Mouse (Mus musculus): ENCODE measurements around the gene Cadm1.

Gene Cadm1

DNA sequence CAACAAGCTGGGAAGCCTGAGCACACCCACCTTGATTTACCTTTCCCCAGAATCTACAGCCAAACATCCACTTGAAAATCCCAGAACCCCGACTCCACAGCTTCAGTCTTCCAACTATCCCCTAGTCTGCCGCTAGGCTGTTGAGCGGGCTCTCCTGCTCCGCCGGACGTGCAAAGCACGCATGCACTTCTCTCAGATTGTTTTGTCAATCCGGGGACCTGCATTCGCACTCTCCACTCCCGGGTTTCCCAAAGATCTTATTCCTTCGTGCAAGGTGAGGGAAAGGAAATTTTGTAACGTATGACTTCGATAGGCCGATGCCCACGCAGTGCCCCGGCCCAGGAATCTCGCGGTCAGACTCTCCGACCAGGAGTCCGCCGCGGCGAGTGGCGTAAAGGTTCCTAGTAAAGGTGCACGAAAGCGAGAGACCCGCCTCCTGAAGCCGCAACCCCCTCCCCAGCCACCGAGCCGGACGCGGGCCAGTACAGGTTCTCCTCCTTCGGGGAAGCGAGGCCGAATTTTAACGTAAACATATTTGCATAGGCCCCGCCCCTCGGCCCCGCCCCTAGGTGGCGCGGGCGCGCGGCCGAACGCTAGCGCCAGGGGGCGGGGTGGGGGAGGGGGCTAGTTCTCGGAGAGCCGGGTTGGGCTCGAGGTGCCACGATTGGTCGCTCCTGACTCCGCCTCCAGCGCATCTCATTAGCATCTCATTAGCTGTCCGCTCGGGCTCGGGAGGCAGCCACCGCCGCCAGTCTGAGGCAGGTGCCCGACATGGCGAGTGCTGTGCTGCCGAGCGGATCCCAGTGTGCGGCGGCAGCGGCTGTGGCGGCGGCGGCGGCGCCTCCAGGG, at the start of gene Cadm1:
Gene Cadm1, plus strand, starts transcription at position 572 of the 849 bp plus-strand sequence.
- peak; percentile 98 for DNase-seq

DNA sequence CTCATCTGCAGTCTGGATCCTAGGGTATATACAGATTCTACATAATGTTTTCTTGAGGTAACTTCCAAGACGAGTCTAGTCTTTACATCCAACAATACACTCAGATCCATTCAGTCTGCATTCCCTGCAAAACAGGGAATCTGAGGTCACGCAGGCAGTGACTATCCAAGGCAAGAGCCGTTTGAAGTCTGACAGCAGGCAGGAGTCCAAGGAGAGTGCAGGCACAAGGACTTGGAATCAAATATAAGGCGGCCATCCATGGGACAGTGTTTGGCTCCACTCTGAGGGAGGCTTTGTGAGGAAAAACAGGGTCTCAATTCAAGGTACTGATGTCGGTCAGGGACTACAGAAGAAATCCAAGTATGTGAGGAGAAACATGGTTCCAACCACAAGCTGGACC, 45.5 kb upstream of the Cadm1 start:
- DNase-seq, result no peak

DNA sequence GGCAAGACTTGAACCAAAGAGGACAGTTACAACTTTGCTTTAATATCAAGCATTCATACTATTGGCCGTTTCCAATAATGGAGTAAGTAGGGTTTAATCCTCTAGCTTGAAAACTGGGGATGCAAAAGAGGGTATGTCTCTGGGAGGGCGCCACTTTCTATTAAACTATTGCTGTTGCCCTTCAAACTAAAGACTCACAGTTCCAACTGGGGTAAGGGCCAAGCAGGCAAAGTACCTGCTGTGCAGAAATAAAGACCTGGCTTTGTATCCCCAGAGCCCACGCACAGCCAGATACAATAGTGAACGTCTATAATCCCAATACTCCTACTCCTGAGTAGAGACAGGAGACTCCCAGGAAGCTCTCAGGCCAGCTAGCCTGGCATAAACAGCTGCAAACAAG, 44.8 kb upstream of the Cadm1 start:
- no peak for DNase-seq

DNA sequence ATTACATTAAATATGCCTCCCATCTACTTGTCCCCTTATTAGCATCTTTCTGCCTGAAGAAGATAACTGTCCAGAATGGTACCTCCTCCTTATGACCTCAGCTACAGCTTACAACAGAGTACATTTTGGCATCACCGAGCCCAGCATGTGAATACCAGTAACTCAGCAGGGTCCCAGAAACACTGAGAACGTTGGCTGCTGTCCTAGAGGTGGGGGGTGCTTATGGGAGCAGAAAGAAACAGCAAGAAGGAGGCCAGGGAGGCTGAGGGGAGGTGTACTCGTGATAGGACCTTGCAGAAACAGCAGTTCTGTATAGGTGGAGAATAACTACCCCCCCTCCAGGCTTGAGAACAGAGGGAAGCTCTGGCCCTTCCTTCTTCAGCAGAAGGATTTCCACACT, 30.2 kb upstream of the Cadm1 start:
- DNase-seq, result no peak

DNA sequence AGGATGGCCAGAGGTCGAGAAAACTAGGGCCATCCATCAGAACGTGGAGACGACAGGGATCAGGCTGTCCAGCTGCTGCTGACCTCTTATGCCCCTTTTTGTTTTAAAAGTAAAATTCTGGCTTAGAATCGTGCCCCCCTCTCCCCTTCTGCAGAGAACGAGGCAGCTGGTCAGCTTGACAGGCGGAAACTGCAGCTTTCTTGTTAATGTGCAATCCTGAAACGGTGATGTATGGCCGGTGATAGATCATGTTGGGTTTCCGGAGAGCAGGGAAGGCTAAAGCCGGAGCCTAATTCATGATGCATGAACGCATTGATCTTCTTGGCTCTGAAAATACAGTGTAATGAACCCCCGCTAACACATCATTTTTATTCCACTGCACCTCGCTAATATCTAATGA, 24.0 kb upstream of the Cadm1 start:
- no peak for DNase-seq

DNA sequence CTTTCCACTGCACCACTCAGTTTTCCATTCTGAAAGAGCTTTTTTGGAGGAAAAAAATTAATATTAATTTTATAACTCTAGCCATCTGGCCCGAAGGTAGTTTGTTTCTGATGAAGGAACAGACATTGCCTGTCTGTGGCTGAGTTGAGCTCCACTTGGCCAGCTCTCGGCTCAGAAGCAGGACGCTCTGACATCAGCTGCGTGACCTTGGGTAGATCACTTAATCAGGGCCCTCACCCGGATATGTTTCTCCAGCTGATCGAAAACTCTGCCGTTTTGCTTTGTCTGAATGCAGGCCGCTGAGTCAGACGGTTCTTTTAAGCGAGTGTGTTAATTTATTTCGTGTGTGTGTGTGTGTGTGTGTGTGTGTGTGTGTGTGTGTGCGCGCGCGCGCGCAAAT, 23.1 kb upstream of the Cadm1 start:
- DNase-seq, result no peak

DNA sequence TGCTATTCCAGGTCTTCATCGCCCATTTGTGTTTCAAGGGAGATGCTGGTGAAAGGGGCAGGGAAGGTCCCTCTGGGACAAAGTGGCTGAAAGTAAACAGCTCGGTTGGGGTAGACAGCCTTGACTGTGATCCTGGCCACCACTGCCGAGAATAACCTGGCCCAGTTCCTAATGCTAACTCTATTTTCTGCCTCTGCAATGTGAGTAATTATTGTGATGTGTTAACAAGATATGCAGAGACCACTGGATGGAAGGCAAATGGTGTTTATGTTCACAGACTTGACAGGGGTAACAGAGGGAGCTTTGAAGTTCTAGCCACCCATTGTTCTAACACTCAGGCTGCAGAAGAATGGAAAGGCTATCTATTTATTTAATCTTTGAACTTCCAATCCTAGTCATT, 21.9 kb upstream of the Cadm1 start:
- DNase-seq, result no peak

DNA sequence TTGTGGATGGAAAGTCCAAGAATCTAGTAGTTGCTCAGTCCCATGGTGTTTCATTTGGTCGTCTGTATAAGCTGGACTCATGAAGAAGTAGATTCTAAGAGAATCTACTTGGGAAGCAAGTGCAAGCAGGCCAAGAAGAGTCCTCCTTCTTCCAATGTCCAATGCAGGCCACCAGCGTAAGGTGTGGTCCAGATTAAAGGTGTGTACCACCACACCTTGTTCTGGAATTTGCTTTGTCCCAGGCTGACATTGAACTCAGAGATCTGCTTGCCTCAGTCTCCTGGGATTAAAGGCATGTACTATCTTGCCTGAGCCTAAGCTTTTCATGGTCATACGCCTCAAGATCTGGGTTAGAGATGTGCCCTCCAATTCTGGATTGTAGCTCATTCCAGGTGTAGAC, 17.5 kb upstream of the Cadm1 start:
- DNase-seq, result no peak

DNA sequence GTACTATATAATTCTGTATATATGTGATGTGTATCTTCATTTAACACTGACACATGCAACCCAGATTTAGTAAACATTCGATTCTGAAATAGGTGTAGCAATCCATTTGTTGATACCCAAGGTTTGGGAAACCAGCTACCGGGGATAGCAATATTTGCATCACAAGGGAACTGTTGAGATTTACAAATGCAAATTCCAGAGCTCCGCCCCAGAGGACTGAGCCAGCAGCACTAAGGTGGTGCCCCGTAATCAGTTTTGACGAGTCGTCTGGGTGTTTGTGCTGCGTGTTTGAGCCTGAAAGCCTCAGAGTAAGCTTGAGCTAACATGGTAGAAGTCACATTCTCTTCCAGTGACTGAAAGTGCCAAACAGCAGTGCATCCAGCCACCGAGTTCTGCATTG, 15.7 kb upstream of the Cadm1 start:
- no peak for DNase-seq

DNA sequence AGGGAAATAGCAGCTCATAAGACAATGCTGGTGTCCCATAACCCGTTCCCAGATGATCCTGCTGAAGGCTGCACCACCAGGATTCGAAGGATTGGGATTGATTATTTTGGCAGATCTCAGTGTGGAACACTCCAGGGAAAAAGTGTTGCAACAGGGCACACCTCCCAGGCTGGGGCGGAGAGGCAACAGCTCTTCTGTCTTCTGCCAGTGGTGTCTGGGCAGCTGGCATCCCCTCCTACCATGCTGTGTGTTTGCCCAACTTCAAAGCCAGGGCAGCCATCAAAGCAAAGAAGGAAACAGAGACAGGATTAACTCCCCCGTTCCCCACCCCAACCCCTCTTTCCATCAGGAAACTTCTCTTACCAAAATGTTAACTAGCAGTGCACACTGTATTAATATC, 13.7 kb upstream of the Cadm1 start:
- DNase-seq, result no peak

DNA sequence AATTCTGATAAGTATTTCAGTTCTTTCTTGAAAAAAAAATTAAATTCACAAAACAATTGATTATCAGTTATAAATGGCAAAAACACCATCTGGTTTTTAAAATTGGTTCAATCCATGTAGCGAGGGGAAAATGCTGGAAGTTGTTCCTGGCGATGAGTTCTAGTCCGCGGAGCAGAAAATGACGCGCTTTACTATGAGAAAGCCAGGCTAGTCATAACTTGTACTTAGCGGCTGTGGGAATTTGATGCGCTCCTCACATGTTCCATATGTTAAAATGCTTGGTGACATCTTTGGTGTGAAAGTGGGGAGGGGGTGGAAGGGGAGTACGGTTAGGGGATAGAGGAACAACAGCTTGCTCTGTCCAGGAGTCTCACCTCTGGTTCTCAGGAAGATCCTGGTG, 2.7 kb upstream of the Cadm1 start:
- no peak for DNase-seq

DNA sequence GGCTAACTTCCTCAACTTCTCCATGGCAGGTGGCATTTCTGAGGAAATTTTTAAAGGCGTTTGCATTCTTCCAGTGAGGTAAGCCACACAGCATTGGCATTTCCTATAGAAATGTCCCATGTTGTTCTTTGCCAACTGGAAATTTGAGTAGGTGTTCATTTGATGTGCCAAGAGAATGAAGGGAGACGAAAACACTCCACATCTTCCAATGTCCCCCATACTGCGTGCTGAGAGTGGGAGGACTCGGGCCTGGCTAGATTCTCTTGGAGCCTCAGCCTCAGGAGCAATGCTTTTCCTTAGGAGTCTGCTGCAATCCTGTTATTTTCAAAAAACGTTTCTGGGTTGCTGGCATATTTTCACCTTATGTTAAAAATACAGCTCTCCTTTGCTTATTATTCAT, 2.2 kb upstream of the Cadm1 start:
- DNase-seq, result peak; percentile 76

DNA sequence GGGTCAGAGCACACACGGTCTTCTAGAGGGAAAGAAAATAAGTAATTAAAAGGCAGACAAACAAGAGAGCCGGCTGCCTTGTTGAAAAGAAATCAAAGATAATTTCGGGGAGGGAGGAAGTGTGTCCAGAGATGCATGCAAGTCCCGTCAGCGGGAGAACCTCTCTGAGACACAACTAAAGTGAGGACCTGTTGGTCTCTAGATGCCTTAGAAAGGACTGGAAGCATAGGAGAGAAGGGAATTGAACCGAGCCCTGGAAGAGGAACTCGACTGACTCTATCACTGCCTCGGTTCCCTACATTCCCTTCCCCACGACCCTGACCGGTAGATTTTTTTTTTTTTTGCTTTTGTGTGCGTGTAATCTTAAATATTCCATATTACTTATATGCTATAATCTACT, 791 bp upstream of the Cadm1 start:
- no peak for DNase-seq

DNA sequence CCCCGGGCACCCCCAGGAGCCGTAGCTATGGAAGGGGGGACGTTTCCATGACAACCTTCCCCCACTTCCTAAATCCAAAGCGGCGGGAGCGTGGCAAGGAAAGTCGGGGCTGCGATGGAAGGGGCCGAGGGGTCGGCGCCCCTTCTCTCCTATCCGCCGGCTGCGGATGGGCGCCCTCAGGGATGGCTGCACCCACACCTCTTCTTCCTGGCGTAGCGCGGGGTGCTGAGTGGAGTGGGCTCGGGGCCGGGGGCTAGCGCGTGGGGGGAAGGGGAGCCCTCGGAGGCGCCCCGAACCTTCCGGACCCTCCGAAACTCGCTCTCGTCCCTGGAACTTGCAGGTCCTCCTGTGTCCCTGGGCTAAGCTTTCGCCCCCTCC, 560 bp downstream of the Cadm1 start:
- DNase-seq, result no peak

DNA sequence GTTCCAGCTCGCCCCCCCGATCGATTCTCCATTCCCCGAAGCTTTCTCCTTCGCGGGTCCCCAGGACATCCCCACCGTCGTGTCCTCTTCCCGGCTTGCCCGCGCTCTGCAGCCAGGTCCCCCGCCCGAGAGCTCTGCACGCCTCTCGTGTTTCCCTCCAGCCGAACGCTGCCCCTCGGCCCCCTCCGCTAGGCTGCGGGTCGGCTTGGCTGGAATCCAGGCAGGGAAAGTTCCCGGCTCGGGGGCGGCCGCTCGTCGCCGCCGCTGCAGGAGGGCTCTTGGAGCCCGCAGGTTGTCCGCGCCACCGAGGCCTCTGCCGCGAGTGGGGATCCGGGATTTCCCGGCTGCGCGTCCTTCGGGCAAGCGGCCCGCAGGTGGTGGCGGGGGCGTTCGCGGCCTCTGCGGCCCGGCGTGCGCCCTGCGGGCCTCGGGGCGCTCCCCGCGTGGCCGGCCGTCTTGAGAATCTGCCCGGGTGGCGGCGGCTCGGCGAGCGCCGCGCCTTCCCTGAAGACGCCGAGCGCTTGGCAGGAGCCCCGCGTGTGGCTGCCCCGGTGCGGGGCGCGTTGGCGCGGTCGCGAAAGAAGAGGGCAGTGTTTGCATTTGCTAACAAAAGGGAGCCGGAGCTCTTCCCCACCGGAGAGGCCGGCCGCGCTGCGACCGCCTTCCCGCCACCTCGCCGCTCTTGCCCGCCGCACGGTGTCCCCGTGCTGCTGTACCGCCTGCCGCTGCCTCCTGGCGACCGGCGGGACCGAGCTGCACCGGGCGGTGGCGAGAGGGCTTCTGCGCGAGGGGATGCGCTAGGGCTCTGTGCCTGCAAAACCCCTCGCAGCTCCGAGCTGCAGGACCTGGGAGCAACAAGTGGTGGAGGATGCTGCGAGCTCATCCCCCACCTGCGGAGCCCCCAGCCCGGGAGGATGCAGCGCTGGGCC, 1.2 kb downstream of the Cadm1 start:
- DNase-seq, result peak; percentile 65

DNA sequence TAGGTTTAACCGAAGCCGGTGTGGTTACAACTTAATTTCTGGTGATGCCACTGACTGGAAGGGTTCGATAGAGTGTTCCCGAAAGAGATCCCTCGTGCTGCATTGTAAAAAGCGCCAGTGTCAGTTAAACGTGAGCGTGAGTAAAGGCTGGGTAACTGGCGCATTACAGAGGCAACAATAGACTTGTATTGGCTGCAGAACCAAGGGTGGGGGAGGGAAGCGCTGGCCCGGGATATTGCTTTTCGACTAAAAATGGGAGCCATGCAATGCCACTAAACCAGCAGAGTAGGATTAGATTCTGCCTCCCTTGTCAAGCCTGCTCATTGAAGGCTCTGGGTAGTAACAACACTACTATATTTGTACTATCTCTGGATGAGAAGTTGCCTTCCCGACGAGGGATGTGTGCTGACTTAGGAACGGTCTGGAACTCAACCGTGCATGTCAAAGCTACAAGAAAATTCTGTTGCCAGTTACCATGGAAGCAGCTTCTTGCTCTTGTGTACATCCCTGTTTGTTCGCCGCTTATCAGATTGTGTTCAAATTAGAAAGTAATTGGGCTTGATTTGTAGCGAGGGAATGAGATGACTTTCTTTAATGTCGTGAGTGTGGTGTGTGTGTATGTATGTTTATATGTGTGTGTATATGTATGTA, 2.4 kb downstream of the Cadm1 start:
- DNase-seq, result peak; percentile 44

DNA sequence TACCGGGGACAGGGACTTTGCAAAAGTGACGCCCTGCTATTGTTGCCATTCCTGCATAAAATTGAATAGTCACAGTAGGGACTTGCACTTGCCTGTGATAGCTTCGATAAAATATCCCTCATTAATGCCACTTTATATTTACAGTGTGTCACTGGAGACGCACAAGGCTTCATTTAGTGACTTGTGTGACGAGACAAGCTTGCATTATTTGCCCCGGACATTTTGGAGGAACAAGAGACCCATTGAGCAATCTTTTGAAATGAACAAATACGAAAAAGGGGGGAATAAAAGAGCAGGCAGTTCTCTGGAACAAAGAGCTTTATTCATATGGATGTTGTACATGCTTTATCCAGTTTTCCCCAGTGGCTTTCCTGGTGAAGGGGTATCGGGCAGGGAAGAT, 3.5 kb downstream of the Cadm1 start:
- no peak for DNase-seq

DNA sequence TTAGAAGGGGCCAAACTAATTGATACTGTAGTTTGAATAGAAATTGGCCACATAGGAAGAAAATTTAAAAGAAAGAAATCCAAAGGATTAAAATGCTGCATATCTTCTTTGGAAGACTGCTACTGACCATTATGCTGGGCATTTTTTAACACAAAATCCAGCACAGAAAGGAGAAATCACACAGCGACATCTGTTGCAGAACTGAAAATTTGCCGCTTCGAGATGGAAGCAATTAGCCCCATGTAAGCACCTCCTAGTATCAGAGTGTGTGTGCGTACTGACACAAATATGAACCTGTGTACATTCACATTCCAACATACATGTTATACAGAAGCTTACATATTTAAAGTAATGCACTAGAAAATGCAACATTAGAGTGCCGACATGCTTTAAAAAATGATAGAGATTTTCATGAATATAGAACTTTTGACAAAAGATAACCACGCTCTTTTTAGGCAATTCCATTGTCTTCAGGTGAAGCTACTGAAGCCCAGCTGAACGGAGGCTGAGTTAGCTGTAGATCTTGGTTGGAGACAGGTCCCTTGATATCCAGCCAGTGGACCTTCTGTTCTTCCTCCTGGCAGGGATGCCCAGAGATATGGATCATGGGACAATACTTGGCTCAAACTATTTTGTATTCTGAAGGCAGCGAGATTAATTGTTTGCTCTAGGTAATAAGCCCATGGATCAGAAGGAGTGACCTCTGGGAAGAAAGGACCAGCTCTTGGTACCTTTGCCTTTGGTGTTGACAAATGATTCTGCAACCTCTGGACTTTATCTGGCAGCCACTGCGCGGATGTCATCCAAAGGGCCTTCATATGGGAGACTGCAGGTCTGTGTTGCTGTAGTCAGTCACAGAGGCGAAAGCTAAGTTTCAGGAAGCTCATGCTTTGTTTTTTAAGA, 4.9 kb downstream of the Cadm1 start:
- no peak for DNase-seq

DNA sequence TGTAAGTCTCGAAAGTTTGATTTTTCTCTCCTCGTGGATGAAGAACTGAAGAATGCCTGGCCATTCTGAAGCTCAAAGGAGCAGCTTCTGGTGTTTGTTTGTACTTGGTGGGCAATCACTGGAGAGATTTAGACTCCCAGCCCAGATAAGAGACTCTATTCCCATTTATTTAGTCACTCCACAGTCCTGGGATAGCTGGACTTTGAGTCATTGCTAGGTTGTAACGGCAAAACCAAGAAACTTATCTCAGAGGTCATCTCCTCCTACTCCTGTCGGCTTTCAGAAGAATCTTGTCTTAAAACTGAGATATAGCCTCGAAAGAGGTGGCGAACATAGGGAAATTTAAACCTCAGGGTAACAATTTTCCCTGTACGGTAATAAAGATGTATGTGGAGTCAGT, 15.3 kb downstream of the Cadm1 start:
- no peak for DNase-seq

DNA sequence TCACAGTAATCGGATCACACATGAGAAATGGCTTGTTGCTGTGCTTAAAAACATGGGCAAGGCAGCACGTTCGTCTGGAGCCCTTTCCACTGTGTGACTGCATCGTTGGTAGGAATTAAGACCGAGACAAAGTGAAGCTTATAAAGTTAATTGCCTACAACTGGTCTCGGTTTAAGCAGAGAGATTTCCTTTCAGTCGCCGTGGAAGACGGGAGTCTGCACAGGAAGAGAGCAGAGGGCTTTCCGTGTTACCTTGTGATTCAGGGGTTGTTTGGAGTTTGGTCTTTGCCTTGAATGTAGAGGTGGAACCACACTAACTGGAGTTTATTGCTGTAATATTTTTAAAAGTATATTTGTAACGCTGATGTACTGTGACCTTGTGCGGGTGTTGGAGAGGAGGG, 15.7 kb downstream of the Cadm1 start:
- no peak for DNase-seq

DNA sequence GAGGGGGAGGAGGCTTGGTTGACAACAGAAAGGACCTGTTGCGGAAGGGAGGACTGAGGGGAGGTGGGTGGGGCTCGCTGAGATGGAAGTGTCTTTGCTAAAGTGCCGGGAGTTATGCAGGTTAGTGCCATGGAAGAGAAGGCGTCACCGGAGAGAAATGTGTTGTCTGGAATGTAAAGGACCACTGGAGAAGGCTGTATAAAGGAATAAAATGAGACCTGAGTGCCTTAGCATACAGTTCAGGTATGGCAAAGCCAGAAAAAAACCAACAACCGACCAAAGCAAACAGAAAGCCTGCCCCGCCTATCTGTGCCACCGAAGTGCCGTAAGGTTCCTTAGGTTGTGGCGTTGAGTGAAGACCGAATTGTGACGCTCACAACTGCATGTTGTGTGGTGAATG, 18.4 kb downstream of the Cadm1 start:
- no peak for DNase-seq

DNA sequence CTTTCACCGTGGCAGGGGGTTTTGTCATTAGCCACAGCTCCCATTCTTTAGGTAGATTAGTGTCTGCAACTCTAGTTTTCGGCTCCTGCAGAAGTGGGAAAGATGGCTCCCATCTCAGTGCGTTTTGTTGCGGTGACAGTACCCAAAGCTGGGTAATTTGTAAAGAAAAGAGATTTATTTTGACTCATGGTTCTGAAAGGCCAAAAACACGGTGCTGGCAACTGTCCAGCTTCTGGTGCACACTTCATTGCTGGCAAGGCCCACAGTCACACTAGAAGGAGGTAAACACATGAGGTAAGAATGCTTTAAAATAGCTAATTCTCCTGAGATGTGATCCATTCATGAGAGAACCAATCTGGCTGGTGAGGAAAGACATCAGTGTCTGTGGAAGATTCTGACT, 18.9 kb downstream of the Cadm1 start:
- DNase-seq, result no peak
